Mouse (Mus musculus): ENCODE measurements around the gene Stra6l.

The Stra6l gene

DNA sequence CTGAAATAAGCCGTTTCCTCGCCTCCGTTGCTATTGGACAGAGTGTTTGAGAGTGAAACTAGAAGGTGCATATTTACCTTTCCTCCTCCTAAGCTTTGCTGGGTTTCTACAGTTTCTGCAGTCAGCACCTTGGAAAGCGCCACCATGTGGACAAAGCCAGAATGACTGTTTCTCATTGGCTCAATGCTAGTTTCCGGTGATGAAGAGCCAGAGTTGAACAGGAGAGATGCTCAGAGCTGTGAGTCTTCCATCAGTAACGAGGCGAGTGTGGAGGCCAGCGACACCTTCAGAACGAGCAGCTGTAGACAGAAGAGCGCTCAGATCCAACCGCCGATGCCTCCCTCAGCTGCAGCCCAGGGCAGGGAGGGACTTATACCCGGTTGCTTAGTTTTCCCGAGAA is 4.1 kb upstream of the Stra6l start:
- DNase-seq (ENCODE audit: low spot score in 2 of 2), result peak; percentile 61 to 67

DNA sequence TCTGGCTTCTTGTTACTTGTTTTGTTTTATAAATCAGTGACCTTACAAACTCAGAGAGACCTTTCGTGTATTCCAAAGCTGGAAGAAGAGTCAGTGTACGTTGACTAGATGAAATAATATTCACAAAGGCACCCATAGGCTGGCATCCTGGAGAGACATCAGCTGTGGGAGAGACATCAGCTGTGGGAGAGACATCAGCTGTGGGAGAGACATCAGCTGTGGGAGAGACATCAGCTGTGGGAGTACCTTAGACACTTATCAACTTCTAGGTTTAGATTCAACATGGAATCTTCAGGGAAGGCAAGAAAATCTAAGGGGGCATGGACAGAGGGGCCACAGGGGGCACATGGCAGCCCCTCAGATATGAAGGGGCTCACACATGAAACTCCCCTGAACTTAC is 2.2 kb upstream of the Stra6l start:
- no peak for DNase-seq (ENCODE audit: low spot score in 2 of 2)

DNA sequence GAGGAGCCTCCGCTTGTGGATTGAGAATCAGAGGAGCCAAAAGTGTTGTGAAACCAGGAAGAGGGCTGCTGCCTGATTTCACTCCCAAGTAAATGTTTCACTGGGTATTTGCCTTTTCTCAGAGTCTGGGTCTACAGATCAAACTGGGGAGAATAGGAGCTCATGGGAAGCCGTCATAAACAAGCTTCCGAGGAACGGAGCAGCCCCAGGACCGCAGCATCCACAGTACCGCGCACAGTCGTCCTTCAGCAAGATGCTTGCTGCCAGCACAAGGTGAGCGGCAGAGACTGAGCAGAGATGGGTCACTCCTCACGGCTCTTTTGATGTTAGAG is 327 bp downstream of the Stra6l start:
- no peak for DNase-seq (ENCODE audit: low spot score in 2 of 2)

GRCm38 (mm10) chr4:45849419-45849818 is 955 bp downstream of the Stra6l start:
- no peak for DNase-seq (ENCODE audit: low spot score in 2 of 2)

DNA sequence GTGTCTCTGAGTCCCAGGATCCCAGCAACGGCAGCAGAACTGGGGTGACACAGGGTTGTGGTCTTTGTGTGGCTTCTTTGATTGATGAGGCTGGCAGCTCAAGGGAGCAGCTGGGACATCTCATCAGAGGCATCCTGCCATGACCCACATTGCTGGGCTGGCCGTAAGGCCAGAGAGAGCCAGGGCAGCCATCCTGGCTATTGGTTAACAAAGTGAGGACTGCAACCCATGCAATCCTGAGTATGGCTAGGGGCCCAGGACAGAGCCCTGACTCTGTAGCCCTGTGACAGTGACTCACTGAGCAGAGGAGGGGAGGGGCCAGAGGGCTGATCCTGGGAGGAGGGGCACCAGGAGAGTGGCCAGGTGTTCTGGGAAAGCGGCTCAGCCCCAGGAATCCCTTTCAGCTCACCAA is 3.2 kb downstream of the Stra6l start:
- DNase-seq (ENCODE audit: low spot score in 2 of 2), result no peak

DNA sequence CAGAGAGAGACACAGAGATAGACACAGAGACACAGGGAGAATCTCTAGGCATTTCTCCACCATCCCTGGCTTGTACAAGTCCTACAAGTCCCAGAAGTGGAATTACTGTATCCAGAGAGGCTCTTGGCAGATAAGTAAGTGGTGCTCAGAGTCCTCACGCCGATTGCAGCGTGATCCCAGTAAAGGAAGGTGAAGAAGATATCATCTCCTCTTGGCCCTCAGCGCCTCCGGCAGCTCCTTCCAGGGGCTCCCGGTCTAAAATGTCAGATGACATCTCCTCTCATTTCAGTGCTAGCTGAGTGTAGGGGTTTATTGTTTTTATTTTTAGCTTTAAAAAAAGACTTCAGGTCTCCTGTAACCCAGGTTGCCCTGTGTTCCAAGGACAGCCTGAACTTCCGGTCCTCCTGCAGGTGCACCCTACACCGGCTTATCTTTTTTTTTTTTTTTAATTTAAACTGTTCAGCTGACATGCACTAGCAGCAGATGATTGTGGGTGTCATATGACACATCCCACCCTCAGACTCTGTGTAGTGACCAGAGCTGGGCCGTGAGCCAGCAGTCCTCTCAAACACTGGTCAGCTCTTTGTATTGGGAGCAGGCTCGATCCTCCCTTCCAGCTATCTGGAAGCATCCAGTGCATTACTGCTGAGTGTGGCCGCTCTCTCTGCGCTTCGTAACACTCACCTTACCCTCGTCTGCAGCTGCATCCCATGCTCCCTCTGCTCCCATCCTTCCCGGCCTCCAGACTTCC is 5.2 kb downstream of the Stra6l start:
- DNase-seq (ENCODE audit: low spot score in 2 of 2), result no peak

GRCm38 (mm10) chr4:45855803-45856424 is 7.5 kb downstream of the Stra6l start:
- DNase-seq (ENCODE audit: low spot score in 2 of 2), result peak; percentile 78 to 86

DNA sequence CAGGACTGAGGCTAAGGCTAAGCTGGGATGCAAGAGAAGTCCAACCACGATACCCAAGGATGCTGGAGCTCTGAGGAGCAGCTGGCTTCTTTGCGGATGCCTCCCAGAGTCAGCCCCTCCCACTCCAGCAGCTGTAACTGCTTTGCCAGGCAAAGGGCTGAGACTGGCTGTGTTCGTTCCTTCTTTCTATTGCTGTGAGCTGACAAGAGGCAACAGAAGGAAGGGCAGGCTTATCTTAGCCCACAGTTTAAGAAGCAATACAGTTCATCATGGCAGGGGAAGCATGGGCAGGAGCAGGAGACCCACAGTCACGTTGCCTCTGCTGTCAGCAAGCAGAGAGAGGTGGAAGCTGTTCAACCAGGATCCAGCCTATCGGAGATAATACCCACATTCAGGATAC is 12.7 kb downstream of the Stra6l start:
- DNase-seq (ENCODE audit: low spot score in 2 of 2), result no peak

DNA sequence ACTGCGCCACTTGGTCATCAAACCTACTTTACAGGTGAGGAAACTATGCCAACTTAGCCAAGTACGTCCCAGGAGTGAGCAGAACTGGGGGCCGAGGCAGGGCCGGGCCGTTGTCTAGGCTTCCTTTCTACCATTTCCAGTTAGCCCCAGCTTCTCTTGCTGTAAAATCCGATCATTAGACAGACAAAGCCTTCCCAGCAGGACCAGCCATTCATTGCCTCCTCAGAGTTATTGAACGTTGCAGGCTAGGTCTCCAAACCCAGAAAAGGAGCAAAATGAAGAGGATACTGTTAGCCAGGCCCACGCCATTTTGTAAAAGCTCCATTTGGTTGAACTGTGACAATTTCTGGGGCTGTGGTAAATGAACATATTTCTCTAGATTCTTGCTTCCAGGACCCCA is 19.0 kb downstream of the Stra6l start:
- DNase-seq (ENCODE audit: low spot score in 2 of 2), result no peak

GRCm38 (mm10) chr4:45869021-45869815 is 20.8 kb downstream of the Stra6l start:
- DNase-seq (ENCODE audit: low spot score in 2 of 2), result no peak

DNA sequence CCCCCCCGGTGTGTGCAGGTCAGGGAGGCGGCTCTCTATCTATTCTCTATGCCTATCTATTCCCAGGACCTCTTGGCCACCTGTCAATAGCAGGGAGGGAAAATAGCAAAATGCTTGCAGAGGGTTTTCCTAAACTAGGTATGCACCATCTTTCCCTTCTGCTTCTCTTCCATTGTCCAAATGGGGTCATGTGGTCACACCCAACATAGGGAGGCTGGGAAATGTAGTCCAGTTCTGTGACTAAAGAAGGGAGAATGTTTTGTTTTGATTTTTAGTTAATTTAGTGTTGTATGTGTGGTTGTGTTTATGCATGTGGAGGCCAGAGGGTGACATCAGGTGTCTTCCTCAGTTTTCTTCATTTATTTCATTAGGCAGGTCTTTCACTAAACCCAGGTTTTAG is 23.7 kb downstream of the Stra6l start:
- DNase-seq (ENCODE audit: low spot score in 2 of 2), result no peak

- DNase-seq (ENCODE audit: low spot score in 2 of 2), result peak; percentile 47 to 51
These were observed 30.5 kb downstream of the Stra6l start for GRCm38 (mm10) chr4:45878929-45879328.

DNA sequence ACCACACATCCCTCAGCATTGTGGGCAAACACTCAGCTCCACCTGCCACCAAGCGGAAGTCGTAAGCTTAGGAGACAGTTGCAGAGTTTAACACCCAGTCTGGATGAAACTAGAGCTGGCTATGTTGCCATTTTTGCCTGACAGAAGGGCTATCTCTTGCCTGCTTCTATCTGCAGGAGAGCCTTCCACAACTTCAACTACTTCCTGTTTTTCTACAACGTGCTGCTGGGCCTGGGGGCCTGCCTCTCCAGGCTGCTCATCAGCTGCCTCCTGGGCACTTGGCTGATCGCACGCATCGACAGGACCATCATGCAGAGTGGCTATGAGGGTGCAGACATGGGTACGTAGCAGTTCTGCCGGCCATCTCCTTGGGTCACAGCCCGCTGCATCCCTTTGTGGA is 34.1 kb downstream of the Stra6l start:
- no peak for DNase-seq (ENCODE audit: low spot score in 2 of 2)

- DNase-seq (ENCODE audit: low spot score in 2 of 2), result no peak
These were observed 34.8 kb downstream of the Stra6l start for GRCm38 (mm10) chr4:45883250-45883649.

DNA sequence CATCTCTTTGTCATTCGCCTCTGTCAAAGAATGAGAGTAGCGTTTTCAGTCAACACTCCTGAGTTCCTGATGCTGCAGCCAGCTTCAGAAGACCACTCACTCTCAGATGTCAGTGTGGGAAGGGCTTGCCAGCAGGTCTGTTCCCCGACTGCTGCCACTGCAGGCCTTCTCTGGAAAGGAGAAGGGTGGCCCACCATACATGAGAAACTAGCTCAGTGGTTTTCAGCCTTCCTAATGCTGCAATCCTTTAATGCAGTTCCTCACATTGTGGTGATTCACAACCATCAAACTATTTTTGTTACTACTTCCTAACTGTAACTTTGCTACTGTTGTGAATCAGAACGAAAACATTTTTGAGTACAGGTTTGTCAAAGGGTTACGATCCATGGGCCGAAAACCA is 41.0 kb downstream of the Stra6l start:
- no peak for DNase-seq (ENCODE audit: low spot score in 2 of 2)

DNA sequence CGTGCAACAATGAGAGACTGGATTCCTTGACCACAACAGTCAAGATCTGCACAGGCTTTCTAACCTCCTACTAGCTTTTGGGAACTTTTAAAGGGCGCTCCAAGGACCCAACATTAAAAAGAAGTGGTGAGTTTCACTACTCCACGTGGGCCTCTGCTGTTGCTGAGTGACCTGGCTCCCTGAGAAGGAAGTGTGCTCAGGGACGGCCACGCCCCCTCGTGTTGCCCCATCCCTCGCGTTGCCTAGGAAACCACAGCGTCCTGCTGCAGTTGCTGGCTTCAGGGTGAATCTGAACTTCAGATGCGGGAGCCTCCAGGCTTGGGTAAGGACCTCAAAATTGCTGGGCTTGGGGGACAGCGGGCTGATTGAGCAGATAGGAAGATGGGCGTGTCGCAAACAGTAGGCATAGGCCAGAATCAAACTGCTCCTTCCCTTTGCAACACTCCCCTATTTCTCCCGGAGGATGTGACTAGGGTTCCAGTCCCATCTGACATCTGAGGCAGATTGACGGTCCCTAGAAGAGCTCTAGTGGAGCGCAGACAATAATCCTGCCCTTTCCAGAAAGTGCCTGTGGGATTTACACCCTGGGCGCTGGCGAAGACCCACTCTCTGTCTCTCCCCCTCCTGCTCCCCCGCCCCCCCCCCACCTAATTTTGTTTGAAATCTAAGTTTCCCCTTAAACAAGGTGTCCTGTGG is 41.8 kb downstream of the Stra6l start, which contains the start of gene Ccdc180:
Ccdc180 (plus strand) TSS at position 238 of the 696 bp plus-strand sequence.
- peak; percentile 18 to 35 for DNase-seq (ENCODE audit: low spot score in 2 of 2)

- DNase-seq (ENCODE audit: low spot score in 2 of 2), result no peak
These were observed 48.1 kb downstream of the Stra6l start for GRCm38 (mm10) chr4:45896425-45897081.

DNA sequence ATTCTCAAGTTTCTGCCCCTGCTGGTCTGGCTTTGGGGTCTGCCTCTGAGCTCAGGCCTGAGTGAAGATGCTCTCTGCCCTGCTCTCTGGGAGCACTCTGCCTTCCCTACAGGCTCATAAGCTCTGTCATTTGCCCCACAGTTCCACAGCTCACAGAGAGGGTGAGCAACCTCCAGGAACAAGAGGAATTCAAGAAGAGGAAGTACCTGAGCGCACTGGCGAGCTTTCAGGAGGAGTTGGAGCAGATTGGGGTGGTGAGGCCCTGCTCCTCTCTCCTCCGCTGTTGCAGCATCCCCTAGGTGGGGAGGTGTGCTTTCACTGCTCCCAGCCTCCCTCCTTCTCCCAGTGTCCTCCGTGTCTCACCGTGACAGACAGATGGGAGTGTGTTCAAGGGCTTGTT is 49.9 kb downstream of the Stra6l start:
- DNase-seq (ENCODE audit: low spot score in 2 of 2), result no peak

DNA sequence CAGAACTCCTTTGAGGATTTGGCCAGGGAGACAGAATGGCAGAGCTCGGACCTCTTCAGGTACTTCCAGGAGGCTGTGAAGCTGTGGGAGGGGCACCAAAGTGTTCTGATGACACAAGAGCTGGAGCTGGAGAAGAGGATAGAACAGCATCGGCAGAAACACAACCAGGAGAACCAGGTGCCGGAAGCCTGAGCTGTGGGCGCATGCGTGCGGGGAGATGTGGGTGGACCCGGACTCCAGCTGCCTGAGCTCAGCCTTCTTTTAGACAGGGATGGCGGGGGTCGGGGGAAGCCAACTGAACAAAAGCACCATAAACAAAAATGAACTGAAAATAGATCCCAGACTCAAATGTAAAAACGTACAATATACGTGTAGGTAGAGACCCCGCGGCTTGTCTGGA is 60.8 kb downstream of the Stra6l start:
- peak; percentile 48 to 63 for DNase-seq (ENCODE audit: low spot score in 2 of 2)

GRCm38 (mm10) chr4:45909924-45910323 is 61.5 kb downstream of the Stra6l start:
- no peak for DNase-seq (ENCODE audit: low spot score in 2 of 2)

DNA sequence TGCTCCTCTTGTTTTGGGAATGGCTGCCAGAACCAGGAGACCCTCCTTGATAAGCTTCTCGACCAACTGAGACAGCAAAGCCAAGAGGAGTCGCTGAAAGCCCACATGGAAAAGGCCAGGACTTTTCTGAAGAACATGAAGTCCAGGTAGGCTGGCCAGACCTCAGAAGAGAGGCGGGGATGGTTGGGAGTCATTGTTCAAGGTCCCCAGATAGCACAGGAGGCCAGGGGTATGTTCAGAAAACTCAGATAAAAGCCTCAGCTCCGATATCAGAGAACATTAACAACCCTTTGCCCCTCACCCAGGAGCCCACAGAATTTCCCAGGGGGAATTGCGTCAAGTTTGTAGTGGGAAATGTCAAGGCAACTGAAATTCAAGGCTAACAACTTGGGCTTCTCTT is 62.8 kb downstream of the Stra6l start:
- no peak for DNase-seq (ENCODE audit: low spot score in 2 of 2)

GRCm38 (mm10) chr4:45911876-45912275 is 63.4 kb downstream of the Stra6l start:
- no peak for DNase-seq (ENCODE audit: low spot score in 2 of 2)
